Mouse (Mus musculus) thymus, adult 2 months (tissue): Measurements from ENCODE around the gene Gm21988.

Experiments
- CTCF ChIP-seq: fragments of 200-500 bp; IDR thresholded peaks from 2 replicates; pipeline ENCODE4 v1.5.1; 2012; ENCODE audit warnings: mild to moderate bottlenecking, control low read depth, low read length, moderate library complexity, borderline replicate concordance; ENCODE audit not compliant: control insufficient read depth, poor library complexity, insufficient read depth; ENCODE audit errors: extremely low read depth
- POLR2A ChIP-seq: fragments of 200-500 bp; IDR thresholded peaks from 2 replicates; pipeline ENCODE4 v1.6.1; 2012; ENCODE audit warnings: mild to moderate bottlenecking, low read length, control low read depth, moderate library complexity; ENCODE audit not compliant: control insufficient read depth, poor library complexity, insufficient read depth; ENCODE audit errors: extremely low read depth

DNA sequence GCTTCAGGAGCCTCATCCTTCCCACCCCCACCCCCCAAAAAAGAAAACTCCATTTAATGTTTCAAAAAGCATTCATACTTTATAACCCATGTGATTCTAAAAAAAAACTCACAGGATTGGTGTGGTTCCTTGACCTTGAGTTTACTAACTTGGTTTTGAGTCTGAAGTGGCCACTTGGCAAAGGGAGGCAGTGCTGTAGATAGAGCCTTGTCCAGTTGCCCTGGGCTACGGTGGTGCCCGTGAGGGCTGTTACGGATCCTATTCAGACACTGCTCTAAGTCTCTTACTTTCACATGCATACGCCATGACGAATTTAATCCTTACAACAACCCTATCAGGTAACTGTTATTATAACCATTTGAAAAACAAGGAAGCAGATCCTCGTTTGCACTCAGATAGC lies 27.7 kb downstream of the Gm21988 start:
- TF ChIP-seq CTCF (no peak), POLR2A (no peak)
